Mouse (Mus musculus): Measurements from ENCODE around the gene Mgat4b. TPM values are rescaled to one million over a fixed set of nuclear protein-coding genes. Genes with fewer than 3 reads are reported as not detected.
A peak's percentile ranks its signal among the peaks of the same experiment; 100 is the strongest.
"Not testable (repeated sequence)": the region's sequence is repeated elsewhere in the genome, so short reads cannot be mapped to it uniquely, and the experiment has no call there.

Gene Mgat4b
- 10 to 100 TPM; 66.4 to 76.3 TPM for total RNA-seq (2021)

DNA sequence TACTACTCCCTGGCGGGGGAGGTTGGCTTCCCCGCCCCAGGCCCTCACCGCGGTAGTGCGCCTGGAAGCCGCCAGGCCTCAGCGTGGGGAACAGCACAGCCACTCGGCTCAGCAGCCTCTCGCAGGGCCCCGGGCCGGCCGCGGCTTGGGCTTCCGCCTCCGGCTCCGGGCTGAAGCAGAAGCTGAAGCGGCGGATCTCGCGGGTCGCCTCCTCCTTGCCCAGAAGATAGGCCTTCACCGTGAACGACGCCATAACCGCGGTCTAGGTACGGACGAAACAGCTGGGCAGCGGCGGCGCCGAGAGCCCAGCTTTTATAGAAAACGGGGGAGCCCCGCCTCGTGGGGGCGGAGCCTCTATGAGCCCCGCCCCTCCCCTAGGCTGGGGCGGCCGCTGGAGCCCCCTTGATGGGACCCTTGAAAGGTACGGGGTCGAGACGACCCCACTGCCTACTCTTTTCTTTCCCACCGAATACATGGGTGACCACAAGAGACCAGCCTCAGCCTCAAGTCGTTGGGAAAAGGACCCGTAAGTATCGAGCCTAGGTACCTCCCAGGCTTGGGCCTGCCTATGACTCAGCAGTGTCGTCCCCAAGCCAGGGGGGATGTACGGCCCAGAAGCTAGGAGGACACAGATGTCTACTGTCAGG lies at the start of gene Mgat4b, which contains the start of gene Sqstm1:
Mgat4b (plus strand) TSS at position 386 of the 647 bp plus-strand sequence.
Sqstm1 (minus strand) TSS at position 323 of the 647 bp plus-strand sequence.
- intact Hi-C loops (cut with DNase I), result loop anchor here (2.0 kb wide), 1 partner anchor 14 kb away; no protein-coding TSS in a partner anchor

DNA sequence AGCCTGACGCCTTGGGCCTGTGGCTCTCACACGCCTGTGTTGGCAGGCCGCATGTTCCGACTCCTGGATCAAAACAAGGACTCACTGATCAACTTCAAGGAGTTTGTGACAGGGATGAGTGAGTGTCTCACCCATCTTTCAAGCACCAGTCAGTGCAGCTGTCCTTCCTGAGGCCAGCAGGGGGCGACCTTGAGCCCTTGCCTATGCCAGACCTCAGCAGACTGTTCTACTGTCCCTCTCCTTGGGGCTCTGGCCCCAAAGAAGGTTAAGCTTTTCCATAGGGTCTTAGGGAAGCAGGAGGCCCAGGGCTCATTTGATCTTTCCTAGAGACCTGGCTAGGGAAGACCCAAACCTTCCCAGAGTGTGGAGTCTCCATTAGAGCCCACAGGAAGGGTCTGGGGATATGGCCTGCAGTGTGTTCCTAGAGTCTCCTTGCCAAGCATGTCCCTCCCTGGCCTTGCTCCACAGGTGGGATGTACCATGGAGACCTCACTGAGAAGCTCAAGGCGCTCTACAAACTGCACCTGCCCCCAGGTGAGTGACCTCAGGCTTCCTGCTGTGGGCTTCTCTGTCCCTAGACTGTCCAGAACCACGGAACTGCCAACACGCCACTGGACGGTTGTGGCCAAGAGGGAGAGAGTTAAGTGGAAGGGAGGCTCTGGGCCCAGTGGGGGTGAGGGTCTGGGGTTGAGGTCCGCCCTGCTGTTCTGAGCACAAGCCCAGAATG lies 48.9 kb upstream of the Mgat4b start:
- intact Hi-C loops (cut with DNase I), result no loop called here
- DNase-seq (ENCODE audit: low spot score in 2 of 2), result peak; percentile 42 to 53

More for the DNA sequence above, at the start of gene Mgat4b, which contains the start of gene Sqstm1:
- DNase-seq (ENCODE audit: low spot score in 2 of 2), result peak; percentile 84 to 87

GRCm38 (mm10) chr11:50162338-50163050 lies 48.2 kb upstream of the Mgat4b start:
- intact Hi-C loops (cut with DNase I), result no loop called here
- DNase-seq (ENCODE audit: low spot score in 2 of 2), result no peak

DNA sequence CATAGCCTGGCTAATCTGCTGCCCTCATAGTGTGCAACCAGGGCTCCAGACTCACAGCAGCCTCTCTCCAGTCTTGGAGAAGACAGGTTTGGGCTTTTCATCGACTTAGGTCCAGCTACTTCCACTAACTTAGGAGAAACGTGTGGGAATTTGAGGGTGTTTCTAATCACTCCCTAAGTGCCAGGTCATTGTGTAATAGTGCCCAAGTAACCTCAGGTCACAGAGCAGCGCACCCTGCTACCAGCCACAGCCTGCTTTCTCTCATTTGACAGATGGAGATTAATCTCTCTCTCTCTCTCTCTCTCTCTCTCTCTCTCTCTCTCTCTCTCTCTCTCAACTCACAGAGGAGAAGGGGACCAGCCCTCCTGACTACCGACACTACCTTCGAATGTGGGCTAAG lies 42.3 kb upstream of the Mgat4b start:
- no peak for DNase-seq (ENCODE audit: low spot score in 2 of 2)
- intact Hi-C loops (cut with DNase I), result no loop called here

DNA sequence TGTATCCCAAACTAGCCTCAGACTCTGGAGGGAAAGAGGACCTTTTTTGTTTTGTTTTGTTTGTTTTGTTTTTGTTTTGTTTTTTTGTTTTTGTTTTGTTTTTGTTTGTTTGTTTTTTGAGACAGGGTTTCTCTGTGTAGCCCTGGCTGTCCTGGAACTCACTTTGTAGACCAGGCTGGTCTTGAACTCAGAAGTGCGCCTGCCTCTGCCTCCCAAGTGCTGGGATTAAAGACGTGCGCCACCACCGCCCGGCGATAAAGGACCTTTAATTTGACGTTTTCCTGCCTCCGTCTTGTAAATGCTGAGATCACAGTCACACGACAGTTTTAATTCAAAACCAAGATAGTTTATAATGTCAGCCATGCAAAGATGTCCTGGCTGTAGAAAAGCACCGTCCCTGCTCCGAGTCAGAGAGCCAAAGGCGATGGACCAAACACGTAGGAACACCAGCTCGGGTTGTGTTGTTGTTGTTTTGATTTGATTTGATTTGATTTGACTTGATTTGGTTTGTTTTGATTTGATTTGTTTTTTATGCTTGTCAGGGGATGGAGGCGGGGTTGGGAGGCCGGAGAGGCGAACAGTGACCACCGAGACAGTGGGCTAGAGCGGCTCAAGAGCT lies 36.5 kb upstream of the Mgat4b start, which contains the start of gene Mrnip:
Mrnip (plus strand) TSS at position 334 of the 619 bp plus-strand sequence.
- DNase-seq (ENCODE audit: low spot score in 2 of 2); intact Hi-C loops (cut with DNase I): not testable (repeated sequence)

- intact Hi-C loops (cut with DNase I), result no loop called here
Observed at GRCm38 (mm10) chr11:50174730-50175187, 35.9 kb upstream of the Mgat4b start.

GRCm38 (mm10) chr11:50176351-50176750 lies 34.3 kb upstream of the Mgat4b start:
- no peak for DNase-seq (ENCODE audit: low spot score in 2 of 2)
- intact Hi-C loops (cut with DNase I), result no loop called here

More at GRCm38 (mm10) chr11:50174730-50175187, 35.9 kb upstream of the Mgat4b start:
- peak; percentile 94 to 98 for DNase-seq (ENCODE audit: low spot score in 2 of 2)

DNA sequence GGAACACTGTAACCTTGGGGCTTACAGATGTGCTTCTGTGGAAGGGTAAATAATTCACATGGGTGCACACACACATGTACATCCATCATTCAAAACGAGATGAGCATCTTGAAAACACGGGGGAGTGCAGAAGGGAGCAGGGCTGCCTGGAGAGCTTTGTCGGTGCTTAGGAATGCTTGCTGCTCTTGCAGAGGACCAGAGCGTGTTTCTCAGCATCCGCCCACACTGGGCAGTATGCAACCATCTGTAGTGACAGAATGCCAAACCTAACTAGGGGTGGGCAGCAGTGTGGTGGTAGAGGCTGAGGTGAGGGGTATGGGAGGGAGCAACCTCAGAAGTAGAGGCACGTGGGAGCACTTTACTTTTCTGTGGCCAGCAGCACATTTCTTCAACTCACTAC lies 33.6 kb upstream of the Mgat4b start:
- peak in 1 of 2 experiments; percentile 71 for DNase-seq (ENCODE audit: low spot score in 2 of 2)

DNA sequence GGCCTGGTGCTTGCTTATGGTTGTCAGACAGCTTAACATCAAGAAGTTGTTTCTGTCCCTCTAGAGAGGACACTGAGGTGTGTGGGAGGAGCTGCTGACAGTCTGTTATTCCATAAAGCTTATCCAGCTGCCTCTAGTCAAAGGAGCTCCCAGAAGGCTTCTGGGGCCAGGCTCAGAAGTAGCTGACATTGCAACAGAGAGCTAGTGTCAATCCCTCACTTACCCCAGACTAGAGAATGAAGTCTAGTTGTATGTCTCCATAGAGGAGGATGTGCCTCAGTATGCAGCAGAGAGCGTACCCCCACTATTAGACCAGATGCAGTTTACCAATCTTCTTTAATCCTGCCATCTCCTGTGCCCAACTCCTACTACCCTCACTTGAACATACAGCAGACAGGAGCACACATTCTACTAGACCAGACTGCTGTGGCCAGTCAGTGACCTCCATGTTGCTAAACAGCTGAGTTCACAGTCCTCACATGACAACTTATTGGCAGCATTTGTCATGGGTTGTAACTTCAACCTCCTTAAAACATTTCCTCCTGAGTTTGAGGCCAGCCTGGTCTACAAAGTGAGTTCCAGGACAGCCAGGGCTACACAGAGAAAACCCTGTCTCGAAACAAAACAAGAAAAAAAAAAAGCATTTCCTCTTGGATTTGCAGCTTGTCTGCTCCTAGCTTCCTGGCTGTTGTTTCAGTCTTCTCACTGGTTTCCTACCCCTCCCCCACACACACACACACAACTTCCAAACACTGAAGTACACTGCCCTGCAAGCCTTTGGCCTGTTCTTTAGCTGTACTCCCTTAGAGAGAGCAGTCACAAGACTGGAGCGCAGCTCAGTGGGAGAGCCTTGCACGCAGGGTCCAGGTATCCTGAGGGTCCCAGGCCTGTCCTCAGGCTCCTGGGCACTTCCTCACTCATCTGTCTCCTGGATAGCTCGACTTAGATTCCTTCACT lies 31.9 kb upstream of the Mgat4b start:
- peak in 1 of 2 experiments; percentile 18 for DNase-seq (ENCODE audit: low spot score in 2 of 2)
- intact Hi-C loops (cut with DNase I), result no loop called here

More for the DNA sequence above, 33.6 kb upstream of the Mgat4b start:
- intact Hi-C loops (cut with DNase I), result no loop called here

DNA sequence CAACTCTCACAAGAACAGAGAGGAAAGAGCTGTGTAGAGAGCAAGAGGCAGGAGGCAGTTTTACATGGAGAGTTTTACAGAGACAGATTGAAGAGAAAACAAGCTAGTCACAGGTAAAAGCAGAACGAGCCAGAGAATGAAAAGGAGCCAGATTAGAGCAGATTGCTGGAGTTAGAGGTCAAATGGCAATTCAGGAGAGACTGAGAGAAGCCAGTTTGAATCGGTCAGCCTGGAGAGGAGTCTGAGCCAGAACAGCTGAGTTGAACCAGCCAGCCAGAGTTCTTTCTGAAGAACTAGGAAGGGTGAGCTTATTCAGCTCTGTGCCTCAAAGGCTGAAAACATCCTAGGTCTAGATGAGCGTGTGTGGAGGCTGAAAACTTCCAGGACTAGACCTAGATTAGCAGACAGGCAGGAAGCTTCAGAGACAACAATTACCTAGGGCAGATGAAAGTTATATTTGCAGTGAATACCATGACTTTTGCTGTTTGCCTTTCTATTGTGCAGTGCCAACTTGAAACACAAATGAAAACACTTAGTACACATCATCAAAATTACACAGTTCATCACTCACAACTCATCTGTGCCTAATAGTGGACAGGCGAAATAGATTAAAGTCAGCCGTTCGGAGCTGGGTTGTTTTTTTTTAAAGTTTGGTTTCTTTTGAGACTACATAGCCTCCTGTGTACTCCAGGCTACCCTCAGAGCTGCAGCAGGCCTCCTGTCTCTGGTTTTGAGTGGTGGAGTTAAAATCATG lies 30.0 kb upstream of the Mgat4b start:
- intact Hi-C loops (cut with DNase I), result no loop called here
- no peak for DNase-seq (ENCODE audit: low spot score in 2 of 2)

- no peak for DNase-seq (ENCODE audit: low spot score in 2 of 2)
- intact Hi-C loops (cut with DNase I), result no loop called here
Observed at GRCm38 (mm10) chr11:50182702-50183101, 28.0 kb upstream of the Mgat4b start.

DNA sequence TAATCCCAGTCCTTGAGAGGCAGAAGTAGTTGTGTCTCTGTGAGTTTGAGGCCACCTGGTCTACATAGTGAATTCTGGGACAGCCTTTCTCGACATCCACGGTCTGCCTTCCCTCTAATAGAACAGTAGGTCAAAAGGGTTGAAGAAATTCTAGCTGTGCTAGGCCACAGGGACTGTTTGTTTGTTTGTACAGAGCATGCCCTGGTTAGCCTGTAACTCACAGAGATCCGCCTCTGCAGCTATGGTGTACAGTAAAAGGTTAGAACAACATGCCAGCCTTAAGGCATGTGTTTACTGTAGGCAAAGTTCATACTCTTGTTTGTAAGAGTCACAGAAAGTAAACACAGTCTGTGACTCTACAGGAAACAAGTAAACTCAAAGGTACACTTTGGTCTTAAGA lies 25.9 kb upstream of the Mgat4b start:
- no peak for DNase-seq (ENCODE audit: low spot score in 2 of 2)
- intact Hi-C loops (cut with DNase I), result no loop called here

- intact Hi-C loops (cut with DNase I), result no loop called here
- no peak for DNase-seq (ENCODE audit: low spot score in 2 of 2)
Observed at GRCm38 (mm10) chr11:50188682-50189081, 22.0 kb upstream of the Mgat4b start.

- intact Hi-C loops (cut with DNase I), result no loop called here
Observed at GRCm38 (mm10) chr11:50190362-50190761, 20.3 kb upstream of the Mgat4b start.

GRCm38 (mm10) chr11:50192278-50192677 lies 18.4 kb upstream of the Mgat4b start:
- intact Hi-C loops (cut with DNase I), result no loop called here

More at GRCm38 (mm10) chr11:50190362-50190761, 20.3 kb upstream of the Mgat4b start:
- no peak for DNase-seq (ENCODE audit: low spot score in 2 of 2)

GRCm38 (mm10) chr11:50194070-50194469 lies 16.6 kb upstream of the Mgat4b start:
- DNase-seq (ENCODE audit: low spot score in 2 of 2), result no peak
- intact Hi-C loops (cut with DNase I), result no loop called here

More at GRCm38 (mm10) chr11:50192278-50192677, 18.4 kb upstream of the Mgat4b start:
- DNase-seq (ENCODE audit: low spot score in 2 of 2), result no peak

DNA sequence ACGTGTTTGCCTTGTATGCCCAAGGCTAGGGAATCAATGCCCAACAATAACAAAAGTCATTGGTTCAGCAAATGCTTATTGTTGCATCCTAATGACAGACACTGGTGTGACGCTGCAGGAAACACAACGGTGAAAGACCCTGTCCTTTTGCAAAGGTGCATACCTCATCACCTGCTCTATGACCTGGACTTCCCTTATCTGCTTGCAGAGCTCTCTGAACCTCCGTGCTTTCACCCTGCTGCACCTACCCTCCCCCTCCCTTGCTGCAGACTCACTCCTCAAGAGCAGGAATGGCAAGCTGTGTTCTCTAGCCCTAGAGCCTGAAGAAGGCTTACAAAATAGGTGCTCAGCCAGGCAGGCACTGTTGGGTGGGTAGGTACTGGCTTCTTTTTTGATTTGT lies 15.9 kb upstream of the Mgat4b start:
- intact Hi-C loops (cut with DNase I), result no loop called here
- no peak for DNase-seq (ENCODE audit: low spot score in 2 of 2)

GRCm38 (mm10) chr11:50197500-50197899 lies 13.2 kb upstream of the Mgat4b start:
- intact Hi-C loops (cut with DNase I), result no loop called here
- no peak for DNase-seq (ENCODE audit: low spot score in 2 of 2)

All from left cerebral cortex, postnatal 25 days (tissue).